Mouse (Mus musculus): ENCODE results near the gene Zfp316. TPM values are rescaled to one million over a fixed set of nuclear protein-coding genes. Genes with fewer than 3 reads are reported as not detected.

Gene Zfp316
- polyA plus RNA-seq, 1 experiment: 4.5 TPM

- Histone ChIP-seq H3K27ac (ENCODE audit: insufficient read depth, low read depth, low read length) (no peak overlapping the region), H3K4me1 (ENCODE audit: control insufficient read depth, insufficient read depth, low read length) (no peaks in the 10 kb centered on the region), H3K36me3 (ENCODE audit: control insufficient read depth, insufficient read depth, low read length) (no peaks in the 10 kb centered on the region), H3K4me3 (ENCODE audit: insufficient read depth, low read depth, low read length) (peak overlapping the region; percentile 76), H3K27me3 (replicated peaks; ENCODE audit: control insufficient read depth, insufficient read depth, low read length) (no peaks in the 10 kb centered on the region)
- DNase-seq: no peak
- 2% methylated on average over 12 of the region's 12 CpGs for WGBS
- TF ChIP-seq POLR2A (IDR thresholded peaks at IDR 0.05; ENCODE audit: low read depth, low read length) (no peak), CTCF (conservative IDR thresholded peaks at IDR 0.05; ENCODE audit: insufficient read depth, insufficient read length, low read depth, low read length) (no peak)
Measured at GRCm38 (mm10) chr5:143270151-143270519, 313 bp upstream of the Zfp316 start.

- Histone ChIP-seq H3K36me3 (ENCODE audit: control insufficient read depth, insufficient read depth, low read length) (no peaks in the 10 kb centered on the region), H3K27ac (ENCODE audit: insufficient read depth, low read depth, low read length) (no peak overlapping the region), H3K27me3 (replicated peaks; ENCODE audit: control insufficient read depth, insufficient read depth, low read length) (no peaks in the 10 kb centered on the region), H3K4me1 (ENCODE audit: control insufficient read depth, insufficient read depth, low read length) (no peaks in the 10 kb centered on the region), H3K4me3 (ENCODE audit: insufficient read depth, low read depth, low read length) (peak overlapping the region; percentile 76)
- TF ChIP-seq CTCF (conservative IDR thresholded peaks at IDR 0.05; ENCODE audit: insufficient read depth, insufficient read length, low read depth, low read length) (no peak), POLR2A (IDR thresholded peaks at IDR 0.05; ENCODE audit: low read depth, low read length) (no peak)
- WGBS: 25% methylated on average over 8 of the region's 8 CpGs
- DNase-seq: no peak
Measured at GRCm38 (mm10) chr5:143268985-143269362, 848 bp downstream of the Zfp316 start.

- Histone ChIP-seq H3K4me1 (ENCODE audit: control insufficient read depth, insufficient read depth, low read length) (no peaks in the 10 kb centered on the region), H3K36me3 (ENCODE audit: control insufficient read depth, insufficient read depth, low read length) (no peaks in the 10 kb centered on the region), H3K27me3 (replicated peaks; ENCODE audit: control insufficient read depth, insufficient read depth, low read length) (no peaks in the 10 kb centered on the region), H3K27ac (ENCODE audit: insufficient read depth, low read depth, low read length) (no peak overlapping the region), H3K4me3 (ENCODE audit: insufficient read depth, low read depth, low read length) (no peak overlapping the region)
- TF ChIP-seq CTCF (conservative IDR thresholded peaks at IDR 0.05; ENCODE audit: insufficient read depth, insufficient read length, low read depth, low read length) (no peak), POLR2A (IDR thresholded peaks at IDR 0.05; ENCODE audit: low read depth, low read length) (no peak)
- WGBS: 95% methylated on average over 6 of the region's 6 CpGs
- DNase-seq: no peak
Measured at GRCm38 (mm10) chr5:143266794-143267193, 3.0 kb downstream of the Zfp316 start.

- Histone ChIP-seq H3K36me3 (ENCODE audit: control insufficient read depth, insufficient read depth, low read length) (no peaks in the 10 kb centered on the region), H3K4me1 (ENCODE audit: control insufficient read depth, insufficient read depth, low read length) (no peaks in the 10 kb centered on the region), H3K27ac (ENCODE audit: insufficient read depth, low read depth, low read length) (no peak overlapping the region), H3K4me3 (ENCODE audit: insufficient read depth, low read depth, low read length) (no peak overlapping the region), H3K27me3 (replicated peaks; ENCODE audit: control insufficient read depth, insufficient read depth, low read length) (no peaks in the 10 kb centered on the region)
- no peak for DNase-seq
- no peak for TF ChIP-seq CTCF (conservative IDR thresholded peaks at IDR 0.05; ENCODE audit: insufficient read depth, insufficient read length, low read depth, low read length)
- 35% methylated on average over 1 of the region's 1 CpGs for WGBS
Measured at GRCm38 (mm10) chr5:143265409-143265808, 4.4 kb downstream of the Zfp316 start.

GRCm38 (mm10) chr5:143264689-143265088 is 5.1 kb downstream of the Zfp316 start:
- Histone ChIP-seq H3K27me3 (replicated peaks; ENCODE audit: control insufficient read depth, insufficient read depth, low read length) (no peaks in the 10 kb centered on the region), H3K36me3 (ENCODE audit: control insufficient read depth, insufficient read depth, low read length) (no peaks in the 10 kb centered on the region), H3K27ac (ENCODE audit: insufficient read depth, low read depth, low read length) (no peak overlapping the region), H3K4me3 (ENCODE audit: insufficient read depth, low read depth, low read length) (no peak overlapping the region), H3K4me1 (ENCODE audit: control insufficient read depth, insufficient read depth, low read length) (no peaks in the 10 kb centered on the region)
- TF ChIP-seq POLR2A (IDR thresholded peaks at IDR 0.05; ENCODE audit: low read depth, low read length): no peak
- no peak for TF ChIP-seq CTCF (conservative IDR thresholded peaks at IDR 0.05; ENCODE audit: insufficient read depth, insufficient read length, low read depth, low read length)
- DNase-seq: no peak
- 88% methylated on average over 10 of the region's 10 CpGs for WGBS

- H3K4me3 ChIP-seq (ENCODE audit: insufficient read depth, low read depth, low read length): no peak overlapping the region
- no peak for DNase-seq
- 92% methylated on average over 8 of the region's 8 CpGs for WGBS
- H3K36me3 ChIP-seq (ENCODE audit: control insufficient read depth, insufficient read depth, low read length): no peaks in the 10 kb centered on the region
- H3K27me3 ChIP-seq (replicated peaks; ENCODE audit: control insufficient read depth, insufficient read depth, low read length): no peaks in the 10 kb centered on the region
- no peak overlapping the region for H3K27ac ChIP-seq (ENCODE audit: insufficient read depth, low read depth, low read length)
- H3K4me1 ChIP-seq (ENCODE audit: control insufficient read depth, insufficient read depth, low read length): no peaks in the 10 kb centered on the region
- TF ChIP-seq POLR2A (IDR thresholded peaks at IDR 0.05; ENCODE audit: low read depth, low read length) (no peak), CTCF (conservative IDR thresholded peaks at IDR 0.05; ENCODE audit: insufficient read depth, insufficient read length, low read depth, low read length) (no peak)
Measured at GRCm38 (mm10) chr5:143261636-143262035, 8.2 kb downstream of the Zfp316 start.

GRCm38 (mm10) chr5:143255802-143256201 is 14.0 kb downstream of the Zfp316 start:
- no peak for DNase-seq
- Histone ChIP-seq H3K27ac (ENCODE audit: insufficient read depth, low read depth, low read length) (no peak overlapping the region), H3K36me3 (ENCODE audit: control insufficient read depth, insufficient read depth, low read length) (peaks cover 4% of the 10 kb centered on the region; the same call in 1 of the 2 replicates), H3K4me1 (ENCODE audit: control insufficient read depth, insufficient read depth, low read length) (no peaks in the 10 kb centered on the region), H3K4me3 (ENCODE audit: insufficient read depth, low read depth, low read length) (no peak overlapping the region), H3K27me3 (replicated peaks; ENCODE audit: control insufficient read depth, insufficient read depth, low read length) (no peaks in the 10 kb centered on the region)
- 95% methylated on average over 5 of the region's 5 CpGs for WGBS
- TF ChIP-seq POLR2A (IDR thresholded peaks at IDR 0.05; ENCODE audit: low read depth, low read length): no peak
- no peak for TF ChIP-seq CTCF (conservative IDR thresholded peaks at IDR 0.05; ENCODE audit: insufficient read depth, insufficient read length, low read depth, low read length)

- TF ChIP-seq CTCF (conservative IDR thresholded peaks at IDR 0.05; ENCODE audit: insufficient read depth, insufficient read length, low read depth, low read length) (no peak), POLR2A (IDR thresholded peaks at IDR 0.05; ENCODE audit: low read depth, low read length) (no peak)
- H3K27me3 ChIP-seq (replicated peaks; ENCODE audit: control insufficient read depth, insufficient read depth, low read length): no peaks in the 10 kb centered on the region
- H3K36me3 ChIP-seq (ENCODE audit: control insufficient read depth, insufficient read depth, low read length): peaks cover 4% of the 10 kb centered on the region; the same call in 1 of the 2 replicates
- H3K4me1 ChIP-seq (ENCODE audit: control insufficient read depth, insufficient read depth, low read length): no peaks in the 10 kb centered on the region
- H3K27ac ChIP-seq (ENCODE audit: insufficient read depth, low read depth, low read length): no peak overlapping the region
- 75% methylated on average over 24 of the region's 24 CpGs for WGBS
- H3K4me3 ChIP-seq (ENCODE audit: insufficient read depth, low read depth, low read length): no peak overlapping the region
- DNase-seq: no peak
Measured at GRCm38 (mm10) chr5:143255131-143255519, 14.7 kb downstream of the Zfp316 start.
